Mouse (Mus musculus) CH12.LX (cell line): ENCODE data around the gene Prdm12. TPM values are rescaled to one million over a fixed set of nuclear protein-coding genes. Genes with fewer than 3 reads are reported as not detected.

Source experiments
- DNase-seq: peaks from one replicate; pipeline ENCODE4 v3.0.0-alpha.2; 2013; ENCODE audit errors: extremely low read depth
- H3K27ac ChIP-seq: 2 replicates; pipeline ENCODE4 v1.5.1; 2012; ENCODE audit warnings: low read depth, mild to moderate bottlenecking, control low read depth, moderate library complexity; ENCODE audit not compliant: insufficient read depth
- H3K27me3 ChIP-seq: replicated peaks from 2 replicates; pipeline ENCODE3; 2012; ENCODE audit warnings: inconsistent platforms
- H3K36me3 ChIP-seq, 2 experiments: replicated peaks in 1 of 2; 2 replicates each; pipeline versions ENCODE3 to v1.6.1; 2012; ENCODE audit warnings: inconsistent platforms in 1 of 2, low read length in 1 of 2, mild to moderate bottlenecking in 1 of 2, mixed read lengths in 1 of 2, moderate library complexity in 1 of 2; ENCODE audit not compliant: control insufficient read depth in 1 of 2, insufficient read depth in 1 of 2
- H3K4me1 ChIP-seq, 2 experiments: 2 replicates each; pipeline ENCODE4 v1.6.1; 2012; ENCODE audit warnings: inconsistent platforms in 1 of 2, moderate library complexity in 1 of 2; ENCODE audit not compliant: insufficient read depth in 2 of 2, control insufficient read depth in 1 of 2
- H3K4me2 ChIP-seq: 2 replicates; pipeline ENCODE4 v1.6.1; 2012; ENCODE audit warnings: low read depth, mild to moderate bottlenecking, control low read depth; ENCODE audit not compliant: poor library complexity, insufficient read depth, severe bottlenecking
- H3K4me3 ChIP-seq, 3 experiments: fragments of 150-350 bp in 1 of 3; sonication (generic) in 1 of 3; replicated peaks in 1 of 3; 2 replicates each; pipeline versions ENCODE3 to v1.5.1; 2011 to 2012; ENCODE audit warnings: low read depth in 2 of 3, low read length in 2 of 3, mild to moderate bottlenecking in 2 of 3, moderate library complexity in 2 of 3, control low read depth in 1 of 3, improper control_type of control experiment in 1 of 3, inconsistent platforms in 1 of 3, mixed read lengths in 1 of 3; ENCODE audit not compliant: poor library complexity in 1 of 3
- H3K79me2 ChIP-seq: replicated peaks from 2 replicates; pipeline ENCODE4 v1.6.1; 2012; ENCODE audit warnings: mild to moderate bottlenecking, moderate library complexity; ENCODE audit not compliant: control insufficient read depth, poor library complexity, insufficient read depth, severe bottlenecking; ENCODE audit errors: extremely low read depth
- H3K9ac ChIP-seq: 2 replicates; pipeline ENCODE4 v1.6.1; 2012; ENCODE audit warnings: low read depth, mild to moderate bottlenecking, control low read depth, moderate library complexity; ENCODE audit not compliant: insufficient read depth
- H3K9me3 ChIP-seq: replicated peaks from 2 replicates; pipeline ENCODE3; 2012; ENCODE audit warnings: low read length, inconsistent platforms, mixed read lengths
- CHD2 ChIP-seq: IDR thresholded peaks from 2 replicates; pipeline ENCODE4 v1.6.1; 2011; ENCODE audit warnings: low read length, improper control_type of control experiment
- CTCF ChIP-seq, 2 experiments: IDR thresholded peaks in 1 of 2; conservative IDR thresholded peaks in 1 of 2; 2 replicates each; pipeline ENCODE4 v1.5.1; 2011 to 2012; ENCODE audit warnings: low read depth in 2 of 2, low read length in 2 of 2, improper control_type of control experiment in 1 of 2, inconsistent platforms in 1 of 2, mild to moderate bottlenecking in 1 of 2, moderate library complexity in 1 of 2
- ELF1 ChIP-seq: IDR thresholded peaks from 2 replicates; pipeline ENCODE4 v1.6.1; 2014; ENCODE audit warnings: low read depth, mild to moderate bottlenecking, inconsistent platforms, low read length, improper control_type of control experiment
- KAT2A ChIP-seq: IDR thresholded peaks from 2 replicates; pipeline ENCODE4 v1.6.1; 2012; ENCODE audit warnings: low read length, improper control_type of control experiment, inconsistent platforms; ENCODE audit not compliant: insufficient replicate concordance
- MAZ ChIP-seq: IDR thresholded peaks from 2 replicates; pipeline ENCODE4 v1.6.1; 2012; ENCODE audit warnings: low read depth, mild to moderate bottlenecking, inconsistent platforms, low read length, improper control_type of control experiment, moderate library complexity
- NELFE ChIP-seq: IDR thresholded peaks from 2 replicates; pipeline ENCODE4 v1.6.1; 2011; ENCODE audit warnings: low read depth, low read length, improper control_type of control experiment
- PAX5 ChIP-seq: IDR thresholded peaks from 2 replicates; pipeline ENCODE4 v1.6.1; 2012; ENCODE audit warnings: low read length, inconsistent platforms, mixed read lengths
- RAD21 ChIP-seq: IDR thresholded peaks from 2 replicates; pipeline ENCODE4 v1.6.1; 2011; ENCODE audit warnings: low read depth, mild to moderate bottlenecking, low read length, improper control_type of control experiment, moderate library complexity
- SIN3A ChIP-seq: IDR thresholded peaks from 2 replicates; pipeline ENCODE4 v1.6.1; 2012; ENCODE audit warnings: low read length, improper control_type of control experiment, inconsistent platforms
- SMC3 ChIP-seq: IDR thresholded peaks from 2 replicates; pipeline ENCODE4 v1.6.1; 2011; ENCODE audit warnings: low read depth, low read length, improper control_type of control experiment
- TBP ChIP-seq: conservative IDR thresholded peaks from 2 replicates; pipeline ENCODE4 v1.6.1; 2011; ENCODE audit warnings: low read depth, low read length, improper control_type of control experiment
- ZKSCAN1 ChIP-seq: IDR thresholded peaks from 2 replicates; pipeline ENCODE4 v1.6.1; 2012; ENCODE audit warnings: low read depth, inconsistent platforms, low read length, improper control_type of control experiment, borderline replicate concordance
- ZMIZ1 ChIP-seq: IDR thresholded peaks from 2 replicates; pipeline ENCODE4 v1.6.1; 2012; ENCODE audit warnings: low read depth, mild to moderate bottlenecking, inconsistent platforms, low read length, improper control_type of control experiment
- dilution Hi-C: fragments of 300-500 bp; cut with MboI; formaldehyde crosslinking; loops from 2 replicates; pipeline ENCODE4 v1.14.3; 2020; ENCODE audit warnings: low sequenced_read_pairs; ENCODE audit not compliant: extremely low pct_unique_long_range_greater_than_20kb, extremely low pct_ligation_motif_present
- in situ Hi-C: fragments of 300-500 bp; cut with MboI; formaldehyde crosslinking; loops from 3 replicates; pipeline ENCODE4 v1.14.3; 2019; ENCODE audit warnings: low sequenced_read_pairs, low pct_ligation_motif_present, low pct_unique_long_range_greater_than_20kb, mixed read lengths
- polyA plus RNA-seq: library from polyadenylated mRNA; unstranded; fragments of >175 nt; gene quantifications from 2 replicates; pipeline ENCODE4 v1.2.1, GENCODE M21; 2012; ENCODE audit warnings: low read depth; ENCODE audit not compliant: insufficient read length
- total RNA-seq, 2 experiments: library from RNA; depleted of rRNA; stranded (reverse); fragments of 300-350 nt in 1 of 2; fragments of >200 nt in 1 of 2; gene quantifications; 2 replicates each; pipeline ENCODE4 v1.2.3; 2012 to 2014

The Prdm12 gene
- total and polyA plus RNA-seq, 3 experiments: not detected

GRCm38 (mm10) chr2:31700545-31701446 lies 61.0 kb downstream of the Prdm12 start:
- dilution Hi-C loops: no loop called here
- in situ Hi-C loops: no loop called here

GRCm38 (mm10) chr2:31703226-31703625 lies 63.4 kb downstream of the Prdm12 start:
- Histone ChIP-seq H3K27ac (no peak overlapping the region), H3K79me2 (no peaks in the 10 kb centered on the region), H3K27me3 (no peaks in the 10 kb centered on the region), H3K9me3 (no peaks in the 10 kb centered on the region)
- dilution Hi-C loops: no loop called here
- TF ChIP-seq CHD2 (no peak), ZKSCAN1 (no peak), SIN3A (no peak), TBP (no peak), ELF1 (no peak), MAZ (no peak), KAT2A (no peak), ZMIZ1 (no peak), RAD21 (no peak), PAX5 (no peak)
- TF ChIP-seq, all 38 proteins: peak for 0
- in situ Hi-C loops: no loop called here
- H3K4me3 ChIP-seq: no peak overlapping the region
- H3K4me2 ChIP-seq: no peak overlapping the region
- peaks cover 0 to 8% of the 10 kb centered on the region in 2 experiments; a peak in 1 of 4 replicates for H3K4me1 ChIP-seq
- peaks cover 5 to 45% of the 10 kb centered on the region in 2 experiments for H3K36me3 ChIP-seq
- DNase-seq: no peak
- H3K9ac ChIP-seq: no peak overlapping the region

More at GRCm38 (mm10) chr2:31700545-31701446, 61.0 kb downstream of the Prdm12 start:
- Histone ChIP-seq H3K79me2 (0 out of 2 replicates have a peak, but pooled peaks cover 2% of the 10 kb centered on the region), H3K27me3 (no peaks in the 10 kb centered on the region), H3K9ac (no peak overlapping the region), H3K36me3 (peaks cover 12 to 49% of the 10 kb centered on the region in 2 experiments), H3K27ac (no peak overlapping the region), H3K9me3 (no peaks in the 10 kb centered on the region), H3K4me1 (peaks cover 0 to 8% of the 10 kb centered on the region in 2 experiments; a peak in 1 of 4 replicates), H3K4me3 (no peak overlapping the region), H3K4me2 (no peak overlapping the region)
- no peak for DNase-seq
- peak; percentile 12 to 44; a peak in 3 of 4 replicates for TF ChIP-seq CTCF (conservative IDR thresholded peaks at IDR 0.05 in 1 of 2, IDR thresholded peaks at IDR 0.05 in 1 of 2; ENCODE audit: low read depth in 2 of 2, low read length in 2 of 2)
- no peak for TF ChIP-seq SIN3A
- peak; percentile 32 for TF ChIP-seq RAD21
- no peak for TF ChIP-seq NELFE
- TF ChIP-seq SMC3: peak; percentile 32

Other genes with a start within 250 kb of the Prdm12 start
- 45.1 and 64.4 TPM in 2 replicates for gene Ass1, start 169.8 kb upstream of the Prdm12 start, total RNA-seq (2012; rRNA removed)
- 87.8 and 97.4 TPM in 2 replicates for gene Ass1, start 169.8 kb upstream of the Prdm12 start, total RNA-seq (2014; rRNA removed)
- gene Ass1, start 169.8 kb upstream of the Prdm12 start, polyA plus RNA-seq: 204 and 211 TPM in 2 replicates
- gene Fubp3, start 67.4 kb upstream of the Prdm12 start, total RNA-seq (2012; rRNA removed): 33.5 and 36.8 TPM in 2 replicates
- gene Fubp3, start 67.4 kb upstream of the Prdm12 start, total RNA-seq (2014; rRNA removed): 64.2 and 68.6 TPM in 2 replicates
- gene Fubp3, start 67.4 kb upstream of the Prdm12 start, polyA plus RNA-seq: 52.3 and 57.3 TPM in 2 replicates
- 104 and 139 TPM in 2 replicates for gene Exosc2, start 30.7 kb downstream of the Prdm12 start, total RNA-seq (2012; rRNA removed)
- gene Exosc2, start 30.7 kb downstream of the Prdm12 start, total RNA-seq (2014; rRNA removed): 167 and 183 TPM in 2 replicates
- gene Exosc2, start 30.7 kb downstream of the Prdm12 start, polyA plus RNA-seq: 110 and 134 TPM in 2 replicates
- gene Abl1, start 48.3 kb downstream of the Prdm12 start, total RNA-seq (2012; rRNA removed): 14.6 and 15.2 TPM in 2 replicates
- 9.8 and 11.2 TPM in 2 replicates for gene Abl1, start 48.3 kb downstream of the Prdm12 start, total RNA-seq (2014; rRNA removed)
- gene Abl1, start 48.3 kb downstream of the Prdm12 start, polyA plus RNA-seq: 19.9 and 22.4 TPM in 2 replicates
- not detected in 2 replicates for gene Qrfp, start 170.5 kb downstream of the Prdm12 start, total RNA-seq (2012; rRNA removed)
- not detected in 2 replicates for gene Qrfp, start 170.5 kb downstream of the Prdm12 start, total RNA-seq (2014; rRNA removed)
- gene Qrfp, start 170.5 kb downstream of the Prdm12 start, polyA plus RNA-seq: not detected in 2 replicates
- gene Fibcd1, start 206.0 kb downstream of the Prdm12 start, total RNA-seq (2012; rRNA removed): 0.04 TPM in 2 replicates
- gene Fibcd1, start 206.0 kb downstream of the Prdm12 start, total RNA-seq (2014; rRNA removed): 0.04 and 0.15 TPM in 2 replicates
- gene Fibcd1, start 206.0 kb downstream of the Prdm12 start, polyA plus RNA-seq: 0.09 and 0.10 TPM in 2 replicates
- not detected in 2 replicates for gene Lamc3, start 247.3 kb downstream of the Prdm12 start, total RNA-seq (2012; rRNA removed)
- not detected in 2 replicates for gene Lamc3, start 247.3 kb downstream of the Prdm12 start, total RNA-seq (2014; rRNA removed)
- not detected in 2 replicates for gene Lamc3, start 247.3 kb downstream of the Prdm12 start, polyA plus RNA-seq